Mouse (Mus musculus): ENCODE results near the gene Gbp5. TPM values are rescaled to one million over a fixed set of nuclear protein-coding genes. Genes with fewer than 3 reads are reported as not detected.
A peak's percentile ranks its signal among the peaks of the same experiment; 100 is the strongest.

Gene Gbp5
- 0.28 and 0.33 TPM in 2 replicates for polyA plus RNA-seq (2015; fragmentation: Nextera tagmentation; extraction: Ambion mirVana)

- H3K4me3 ChIP-seq (ENCODE audit: low read length) = no peak within 1 kb of the TSS
- H3K27ac ChIP-seq (ENCODE audit: low read length) = no peak within 1 kb of the TSS
- H3K9ac ChIP-seq (ENCODE audit: low read length) = no peak within 1 kb of the TSS
- H3K27me3 ChIP-seq (ENCODE audit: control insufficient read depth, insufficient read depth, low read depth, low read length) = peaks cover 17% of the 10 kb centered on the region; the same call in 1 of the 2 replicates
- peak; percentile 90 for ATAC-seq (ENCODE audit: low read depth)
- WGBS = 22% methylated on average over 6 of the region's 6 CpGs
- H3K36me3 ChIP-seq (ENCODE audit: control insufficient read depth, insufficient read depth, low read length) = no peaks in the 10 kb centered on the region
- H3K4me1 ChIP-seq (replicated peaks; ENCODE audit: control insufficient read depth, insufficient read depth, low read length) = peaks cover 9% of the 10 kb centered on the region
- no peak within 1 kb of the TSS for H3K4me2 ChIP-seq (ENCODE audit: low read depth, low read length)
- H3K9me3 ChIP-seq (ENCODE audit: control insufficient read depth, low read length) = no peaks in the 10 kb centered on the region
These were observed at the start of gene Gbp5 for GRCm38 (mm10) chr3:142493536-142494061. Gbp5 (plus strand) TSS chr3:142493978.

GRCm38 (mm10) chr3:142454198-142454597 lies 39.6 kb upstream of the Gbp5 start:
- Histone ChIP-seq H3K9me3 (ENCODE audit: control insufficient read depth, low read length) (no peaks in the 10 kb centered on the region), H3K4me1 (replicated peaks; ENCODE audit: control insufficient read depth, insufficient read depth, low read length) (0 out of 2 replicates have a peak, but pooled peaks cover 2% of the 10 kb centered on the region), H3K9ac (ENCODE audit: low read length) (no peak overlapping the region), H3K4me3 (ENCODE audit: low read length) (no peak overlapping the region), H3K36me3 (ENCODE audit: control insufficient read depth, insufficient read depth, low read length) (no peaks in the 10 kb centered on the region), H3K27ac (ENCODE audit: low read length) (no peak overlapping the region), H3K4me2 (ENCODE audit: low read depth, low read length) (no peak overlapping the region), H3K27me3 (ENCODE audit: control insufficient read depth, insufficient read depth, low read depth, low read length) (no peaks in the 10 kb centered on the region)
- WGBS = 60% methylated on average over 7 of the region's 7 CpGs
- ATAC-seq (ENCODE audit: low read depth) = no peak

GRCm38 (mm10) chr3:142459241-142459640 lies 34.5 kb upstream of the Gbp5 start:
- WGBS = 42% methylated on average over 7 of the region's 7 CpGs
- no peaks in the 10 kb centered on the region for H3K27me3 ChIP-seq (ENCODE audit: control insufficient read depth, insufficient read depth, low read depth, low read length)

GRCm38 (mm10) chr3:142462764-142463751 lies 30.7 kb upstream of the Gbp5 start:
- Histone ChIP-seq H3K27ac (ENCODE audit: low read length) (no peak overlapping the region), H3K4me2 (ENCODE audit: low read depth, low read length) (no peak overlapping the region), H3K36me3 (ENCODE audit: control insufficient read depth, insufficient read depth, low read length) (no peaks in the 10 kb centered on the region), H3K9me3 (ENCODE audit: control insufficient read depth, low read length) (no peaks in the 10 kb centered on the region), H3K9ac (ENCODE audit: low read length) (no peak overlapping the region), H3K27me3 (ENCODE audit: control insufficient read depth, insufficient read depth, low read depth, low read length) (no peaks in the 10 kb centered on the region), H3K4me3 (ENCODE audit: low read length) (no peak overlapping the region), H3K4me1 (replicated peaks; ENCODE audit: control insufficient read depth, insufficient read depth, low read length) (no peaks in the 10 kb centered on the region)
- no peak for ATAC-seq (ENCODE audit: low read depth)
- 83% methylated on average over 25 of the region's 25 CpGs for WGBS

More at GRCm38 (mm10) chr3:142459241-142459640, 34.5 kb upstream of the Gbp5 start:
- Histone ChIP-seq H3K9me3 (ENCODE audit: control insufficient read depth, low read length) (no peaks in the 10 kb centered on the region), H3K4me1 (replicated peaks; ENCODE audit: control insufficient read depth, insufficient read depth, low read length) (no peaks in the 10 kb centered on the region), H3K4me2 (ENCODE audit: low read depth, low read length) (no peak overlapping the region), H3K4me3 (ENCODE audit: low read length) (no peak overlapping the region), H3K9ac (ENCODE audit: low read length) (no peak overlapping the region), H3K27ac (ENCODE audit: low read length) (no peak overlapping the region), H3K36me3 (ENCODE audit: control insufficient read depth, insufficient read depth, low read length) (no peaks in the 10 kb centered on the region)
- ATAC-seq (ENCODE audit: low read depth) = 0 out of 2 replicates have a peak, but pooled peaks have one; percentile 38

GRCm38 (mm10) chr3:142474349-142474983 lies 19.3 kb upstream of the Gbp5 start:
- Histone ChIP-seq H3K36me3 (ENCODE audit: control insufficient read depth, insufficient read depth, low read length) (no peaks in the 10 kb centered on the region), H3K9me3 (ENCODE audit: control insufficient read depth, low read length) (no peaks in the 10 kb centered on the region), H3K4me2 (ENCODE audit: low read depth, low read length) (peak overlapping the region; percentile 43), H3K27me3 (ENCODE audit: control insufficient read depth, insufficient read depth, low read depth, low read length) (no peaks in the 10 kb centered on the region), H3K4me3 (ENCODE audit: low read length) (peak overlapping the region; percentile 11; the same call in 1 of the 2 replicates), H3K4me1 (replicated peaks; ENCODE audit: control insufficient read depth, insufficient read depth, low read length) (peaks cover 2% of the 10 kb centered on the region; the same call in 1 of the 2 replicates), H3K27ac (ENCODE audit: low read length) (no peak overlapping the region), H3K9ac (ENCODE audit: low read length) (no peak overlapping the region)
- ATAC-seq (ENCODE audit: low read depth) = peak; percentile 41
- WGBS = 19% methylated on average over 11 of the region's 11 CpGs

- Histone ChIP-seq H3K4me3 (ENCODE audit: low read length) (no peak overlapping the region), H3K27ac (ENCODE audit: low read length) (no peak overlapping the region), H3K9me3 (ENCODE audit: control insufficient read depth, low read length) (no peaks in the 10 kb centered on the region), H3K4me2 (ENCODE audit: low read depth, low read length) (no peak overlapping the region), H3K27me3 (ENCODE audit: control insufficient read depth, insufficient read depth, low read depth, low read length) (no peaks in the 10 kb centered on the region), H3K9ac (ENCODE audit: low read length) (no peak overlapping the region), H3K4me1 (replicated peaks; ENCODE audit: control insufficient read depth, insufficient read depth, low read length) (peaks cover 2% of the 10 kb centered on the region; the same call in 1 of the 2 replicates), H3K36me3 (ENCODE audit: control insufficient read depth, insufficient read depth, low read length) (no peaks in the 10 kb centered on the region)
- 18% methylated on average over 4 of the region's 4 CpGs for WGBS
- ATAC-seq (ENCODE audit: low read depth) = no peak
These were observed 17.9 kb upstream of the Gbp5 start for GRCm38 (mm10) chr3:142475913-142476312.

GRCm38 (mm10) chr3:142477866-142478265 lies 15.9 kb upstream of the Gbp5 start:
- Histone ChIP-seq H3K36me3 (ENCODE audit: control insufficient read depth, insufficient read depth, low read length) (no peaks in the 10 kb centered on the region), H3K4me1 (replicated peaks; ENCODE audit: control insufficient read depth, insufficient read depth, low read length) (peaks cover 2% of the 10 kb centered on the region; the same call in 1 of the 2 replicates), H3K4me2 (ENCODE audit: low read depth, low read length) (no peak overlapping the region), H3K27me3 (ENCODE audit: control insufficient read depth, insufficient read depth, low read depth, low read length) (no peaks in the 10 kb centered on the region), H3K27ac (ENCODE audit: low read length) (no peak overlapping the region), H3K9me3 (ENCODE audit: control insufficient read depth, low read length) (no peaks in the 10 kb centered on the region), H3K4me3 (ENCODE audit: low read length) (no peak overlapping the region), H3K9ac (ENCODE audit: low read length) (no peak overlapping the region)
- 42% methylated on average over 5 of the region's 5 CpGs for WGBS
- no peak for ATAC-seq (ENCODE audit: low read depth)

GRCm38 (mm10) chr3:142478360-142478759 lies 15.4 kb upstream of the Gbp5 start:
- Histone ChIP-seq H3K9ac (ENCODE audit: low read length) (no peak overlapping the region), H3K9me3 (ENCODE audit: control insufficient read depth, low read length) (no peaks in the 10 kb centered on the region), H3K27ac (ENCODE audit: low read length) (no peak overlapping the region), H3K4me2 (ENCODE audit: low read depth, low read length) (no peak overlapping the region), H3K4me3 (ENCODE audit: low read length) (no peak overlapping the region), H3K27me3 (ENCODE audit: control insufficient read depth, insufficient read depth, low read depth, low read length) (no peaks in the 10 kb centered on the region), H3K4me1 (replicated peaks; ENCODE audit: control insufficient read depth, insufficient read depth, low read length) (peaks cover 2% of the 10 kb centered on the region; the same call in 1 of the 2 replicates), H3K36me3 (ENCODE audit: control insufficient read depth, insufficient read depth, low read length) (no peaks in the 10 kb centered on the region)
- no peak for ATAC-seq (ENCODE audit: low read depth)
- 85% methylated on average over 1 of the region's 1 CpGs for WGBS

- ATAC-seq (ENCODE audit: low read depth) = no peak
- H3K36me3 ChIP-seq (ENCODE audit: control insufficient read depth, insufficient read depth, low read length) = no peaks in the 10 kb centered on the region
- H3K27ac ChIP-seq (ENCODE audit: low read length) = no peak overlapping the region
- WGBS = 81% methylated on average over 1 of the region's 1 CpGs
- H3K4me2 ChIP-seq (ENCODE audit: low read depth, low read length) = no peak overlapping the region
- H3K4me3 ChIP-seq (ENCODE audit: low read length) = no peak overlapping the region
- peaks cover 9% of the 10 kb centered on the region; the same call in 1 of the 2 replicates for H3K27me3 ChIP-seq (ENCODE audit: control insufficient read depth, insufficient read depth, low read depth, low read length)
- H3K9ac ChIP-seq (ENCODE audit: low read length) = no peak overlapping the region
- H3K9me3 ChIP-seq (ENCODE audit: control insufficient read depth, low read length) = no peaks in the 10 kb centered on the region
- peaks cover 5% of the 10 kb centered on the region; the same call in 1 of the 2 replicates for H3K4me1 ChIP-seq (replicated peaks; ENCODE audit: control insufficient read depth, insufficient read depth, low read length)
These were observed 3.3 kb upstream of the Gbp5 start for GRCm38 (mm10) chr3:142490465-142490864.

Measured in lung, embryonic 16.5 days (tissue).